Mouse (Mus musculus): Measurements from ENCODE around the gene Vstm2l.
A peak's percentile ranks its signal among the peaks of the same experiment; 100 is the strongest.

The Vstm2l gene

DNA sequence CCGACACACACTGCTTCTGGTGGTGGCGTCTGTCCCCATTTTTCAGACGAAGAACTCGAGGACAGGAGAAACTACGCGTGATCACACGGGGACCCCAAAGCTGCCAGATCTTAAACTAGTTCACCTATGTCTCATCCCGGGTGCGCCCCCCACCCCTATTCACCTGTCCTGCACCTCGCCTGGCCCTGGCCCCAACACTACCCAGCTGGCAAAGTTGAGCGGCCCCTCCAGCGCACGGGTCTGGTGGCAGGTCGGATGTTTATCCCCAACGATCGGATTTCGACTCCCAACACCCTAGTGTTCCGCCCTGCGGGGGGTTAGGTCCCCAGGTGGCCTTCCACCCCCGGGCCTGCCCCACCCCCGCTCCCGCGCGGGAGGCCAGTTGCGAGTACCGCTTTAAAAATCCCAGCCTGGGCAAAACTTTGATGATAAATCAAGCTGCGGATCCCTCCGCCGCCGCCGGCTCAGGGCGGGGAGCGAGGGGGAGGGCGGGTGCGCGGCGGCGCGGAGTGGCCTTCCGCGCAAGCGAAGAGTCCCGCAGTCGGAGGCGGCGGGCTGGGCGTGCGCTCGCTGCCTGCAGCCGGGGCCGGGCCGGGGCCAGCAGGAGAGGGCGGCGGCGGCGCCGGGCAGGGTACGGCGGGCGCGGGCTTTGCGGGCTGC is at the start of gene Vstm2l:
Gene Vstm2l, plus strand, starts transcription at position 549 of the 660 bp plus-strand sequence.
- DNase-seq (ENCODE audit: extremely low spot score, low read depth, low spot score): no peak

DNA sequence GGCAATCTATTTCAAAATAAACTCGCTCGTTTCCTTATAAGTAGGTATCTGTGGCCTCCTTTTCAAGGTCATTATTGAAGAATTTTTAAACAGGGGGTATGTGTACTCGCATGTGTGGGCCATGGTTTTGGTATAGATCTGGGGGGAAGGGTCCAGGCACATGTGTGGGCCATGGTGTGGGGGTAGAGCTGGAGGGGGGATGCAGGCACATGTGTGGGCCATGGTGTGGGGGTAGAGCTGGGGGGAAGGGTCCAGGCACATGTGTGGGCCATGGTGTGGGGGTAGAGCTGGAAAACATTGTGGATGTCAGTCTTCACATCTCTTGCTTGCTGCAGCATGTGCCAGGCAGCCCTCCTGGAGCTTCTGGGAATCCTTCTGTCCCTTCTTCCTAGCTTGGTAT is 47.3 kb upstream of the Vstm2l start:
- no peak for DNase-seq (ENCODE audit: extremely low spot score, low read depth, low spot score)

DNA sequence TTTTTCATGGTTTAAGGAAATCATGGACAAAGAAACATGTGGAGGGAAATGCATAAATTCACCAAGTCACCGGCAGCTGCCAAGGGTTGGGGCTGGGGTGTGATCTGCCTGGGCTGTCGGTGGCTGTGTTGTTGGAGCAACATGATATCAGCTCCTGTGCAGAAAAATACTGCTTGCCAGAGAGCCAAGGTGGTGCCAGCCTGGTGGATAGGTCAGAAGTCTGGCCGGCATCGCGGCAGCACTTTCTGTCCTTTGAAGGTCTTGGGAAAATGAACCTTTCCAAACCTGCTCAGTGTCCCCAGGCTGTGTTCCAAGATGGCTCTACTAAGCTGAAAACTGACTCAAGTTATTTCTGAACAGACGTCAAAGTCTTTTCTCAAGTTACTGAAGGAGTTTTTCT is 44.2 kb upstream of the Vstm2l start:
- DNase-seq (ENCODE audit: extremely low spot score, low read depth, low spot score): no peak

DNA sequence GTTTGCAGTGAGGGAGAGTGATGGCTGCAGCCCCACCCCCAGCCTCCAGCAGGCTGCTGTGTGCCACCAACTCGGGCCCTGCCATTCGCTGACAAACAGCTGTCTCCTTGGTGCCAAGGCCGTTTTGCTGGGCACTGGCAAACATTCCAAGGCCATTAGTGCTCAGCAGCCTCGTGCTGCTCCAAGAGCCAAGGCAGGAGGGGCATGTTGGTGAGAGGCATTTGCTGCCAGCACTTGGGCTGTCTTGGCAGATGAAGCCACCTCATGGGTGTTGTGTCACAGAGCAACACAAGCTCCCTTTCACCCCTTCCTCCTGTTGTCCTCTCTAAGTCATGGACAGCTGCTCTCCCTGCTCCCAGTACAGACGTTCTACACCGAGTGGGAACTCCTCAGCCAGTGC is 41.2 kb upstream of the Vstm2l start:
- DNase-seq (ENCODE audit: extremely low spot score, low read depth, low spot score): no peak

DNA sequence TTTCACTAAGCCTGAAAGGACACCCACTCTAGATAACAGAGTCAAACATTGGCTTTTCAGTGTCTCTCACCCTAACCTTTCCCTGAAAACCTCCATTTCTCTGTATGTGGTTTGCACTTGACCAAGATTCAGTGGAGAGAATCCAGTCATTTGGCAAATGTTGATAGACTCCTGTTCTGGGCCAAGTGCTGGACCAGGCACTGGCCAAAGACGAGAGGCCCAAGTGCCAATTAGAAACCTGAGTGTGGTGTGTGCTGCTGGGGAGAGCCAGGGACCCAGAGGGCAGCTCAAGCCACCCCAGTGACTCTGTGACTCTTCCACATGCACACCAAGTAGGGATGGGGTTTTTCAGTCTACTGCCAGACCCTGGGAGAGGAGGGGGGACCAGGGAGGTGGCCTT is 40.8 kb upstream of the Vstm2l start:
- no peak for DNase-seq (ENCODE audit: extremely low spot score, low read depth, low spot score)

DNA sequence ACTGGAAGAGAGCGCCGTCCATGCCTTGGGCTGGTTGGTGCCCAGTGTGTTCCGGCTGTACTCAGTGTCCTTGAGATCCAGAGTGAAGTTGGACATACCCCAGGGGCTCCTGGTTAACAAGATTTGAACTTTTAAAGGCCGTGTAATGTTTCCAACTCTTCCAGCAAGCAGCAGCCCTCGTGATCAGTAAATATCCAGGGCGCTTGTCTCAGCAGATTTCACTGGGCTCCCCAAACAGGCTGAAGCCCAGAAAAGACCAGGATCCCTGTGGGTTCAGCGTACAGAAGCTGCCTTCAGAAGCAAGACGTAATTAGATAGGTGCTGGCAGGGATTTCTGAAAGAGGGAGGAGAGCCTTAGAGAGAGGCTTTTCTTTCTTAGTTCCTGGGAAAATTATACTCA is 39.3 kb upstream of the Vstm2l start:
- DNase-seq (ENCODE audit: extremely low spot score, low read depth, low spot score): no peak

GRCm38 (mm10) chr2:157877394-157877793 is 37.1 kb upstream of the Vstm2l start:
- DNase-seq (ENCODE audit: extremely low spot score, low read depth, low spot score): no peak

GRCm38 (mm10) chr2:157877967-157878366 is 36.5 kb upstream of the Vstm2l start:
- no peak for DNase-seq (ENCODE audit: extremely low spot score, low read depth, low spot score)

DNA sequence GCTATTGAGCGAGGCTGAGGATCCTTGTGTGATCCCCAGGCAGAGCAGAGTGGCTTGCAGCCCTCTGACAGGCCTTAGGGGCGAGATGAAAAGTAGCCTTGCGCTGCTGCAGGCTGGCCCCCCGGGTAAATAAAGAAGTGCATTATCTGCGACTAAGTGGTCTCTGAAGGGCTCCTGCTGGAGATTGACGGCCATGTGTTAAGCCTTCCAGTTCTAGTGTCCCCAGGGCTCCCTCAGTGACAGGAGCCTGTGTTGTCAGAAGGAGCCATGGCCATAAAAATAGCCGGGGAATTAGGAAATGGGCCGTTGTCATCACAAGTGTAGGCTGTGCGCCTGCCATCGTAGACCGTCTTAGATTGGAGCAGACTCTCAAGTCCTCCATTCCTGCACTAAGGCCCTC is 32.5 kb upstream of the Vstm2l start:
- no peak for DNase-seq (ENCODE audit: extremely low spot score, low read depth, low spot score)

DNA sequence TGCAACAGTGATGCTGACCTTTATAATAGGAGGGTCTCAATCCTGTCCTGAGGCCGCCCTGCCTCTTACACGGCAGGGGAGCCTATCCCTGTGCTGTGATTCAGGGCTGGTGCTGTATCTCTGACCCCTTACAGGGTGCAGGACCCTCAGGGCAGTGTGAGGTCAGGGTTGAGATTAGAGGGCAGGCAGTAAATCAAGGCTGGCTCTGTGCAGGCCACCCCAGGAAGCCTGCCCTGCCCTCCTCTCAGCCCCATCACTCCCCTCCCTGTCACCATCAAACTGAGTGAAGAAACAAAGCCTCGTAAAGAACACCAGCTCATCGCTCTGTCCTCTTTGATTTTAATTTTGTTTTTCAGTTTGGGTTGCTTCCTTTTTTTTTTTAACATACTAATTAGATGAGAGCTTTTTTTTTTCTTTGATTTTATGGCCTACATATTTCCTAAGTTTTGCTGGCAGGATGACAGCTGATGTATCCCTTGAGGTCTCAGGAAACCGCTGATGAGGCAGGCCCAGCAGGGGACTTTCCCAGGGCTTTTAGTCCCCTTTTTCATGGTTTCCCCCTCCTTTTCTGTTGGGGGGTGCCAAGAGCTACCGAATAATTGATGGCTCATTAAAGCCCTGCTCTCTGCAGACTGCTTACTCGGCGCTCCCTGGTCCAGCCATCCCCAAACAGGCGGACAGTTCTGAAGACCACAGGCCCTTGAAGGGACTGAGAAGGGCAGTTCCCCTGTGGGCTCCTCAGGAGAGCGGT is 27.0 kb upstream of the Vstm2l start:
- DNase-seq (ENCODE audit: extremely low spot score, low read depth, low spot score): no peak

DNA sequence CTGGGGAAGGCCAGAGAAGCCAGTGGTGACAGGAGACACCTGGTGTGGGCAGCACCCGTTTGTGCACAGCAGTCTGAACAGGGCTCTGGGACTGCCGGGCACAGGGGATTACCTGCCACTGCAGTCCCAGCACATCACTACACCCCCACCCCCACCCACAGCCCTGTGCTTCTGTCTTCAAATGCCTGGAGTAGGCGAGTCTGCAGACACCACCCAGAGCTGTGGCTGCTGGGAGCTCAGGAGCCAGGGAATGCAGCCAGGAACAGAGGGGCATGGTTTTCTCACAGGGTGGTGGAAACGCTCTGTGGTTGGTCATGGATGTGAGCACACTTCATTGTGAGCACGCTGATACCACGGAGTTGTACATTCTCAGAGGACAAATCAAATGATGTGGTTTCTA is 23.3 kb upstream of the Vstm2l start:
- DNase-seq (ENCODE audit: extremely low spot score, low read depth, low spot score): no peak

DNA sequence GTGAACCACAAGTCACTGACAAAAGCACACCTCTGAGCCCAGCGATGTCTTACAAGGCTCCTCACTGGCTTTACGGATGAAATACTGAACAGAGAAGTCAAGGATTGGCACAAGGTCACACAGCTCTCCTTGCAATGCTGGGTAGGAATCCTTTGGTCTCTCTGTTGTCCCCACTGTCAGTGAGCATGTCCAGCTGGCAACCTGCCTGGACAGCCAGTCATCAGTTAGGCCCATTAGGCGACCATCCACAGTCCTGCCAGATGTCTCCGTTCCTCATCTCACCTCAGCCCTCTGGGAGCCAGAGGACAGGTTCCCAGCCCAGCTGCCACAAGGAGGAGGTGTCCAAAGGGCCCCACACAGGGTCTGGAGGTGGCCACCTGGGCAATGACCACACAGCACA is 17.3 kb upstream of the Vstm2l start:
- DNase-seq (ENCODE audit: extremely low spot score, low read depth, low spot score): no peak

DNA sequence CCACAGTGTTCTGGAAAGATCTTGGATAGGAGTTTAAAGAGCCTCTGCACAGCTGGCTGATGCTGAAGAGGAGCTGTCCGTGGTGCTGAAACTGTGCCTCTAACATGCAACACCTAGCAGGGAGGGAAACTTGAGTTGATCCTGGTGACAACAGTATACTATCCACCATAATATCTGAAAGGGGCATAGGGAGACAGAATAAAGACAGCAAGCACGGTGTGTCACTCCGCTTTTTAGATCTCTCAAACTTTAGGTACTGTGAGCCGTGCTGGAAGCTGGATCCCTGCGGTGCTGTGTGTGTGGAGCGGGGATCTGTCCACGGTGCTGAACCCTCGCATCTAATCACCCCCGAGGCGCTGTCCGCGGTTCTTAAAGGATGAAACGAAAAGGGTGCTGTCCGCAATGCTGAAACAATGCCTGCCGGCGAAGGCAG is 1.2 kb upstream of the Vstm2l start:
- peak; percentile 95 for DNase-seq (ENCODE audit: extremely low spot score, low read depth, low spot score)

- no peak for DNase-seq (ENCODE audit: extremely low spot score, low read depth, low spot score)
Observed at GRCm38 (mm10) chr2:157913705-157914104, 748 bp upstream of the Vstm2l start.

- DNase-seq (ENCODE audit: extremely low spot score, low read depth, low spot score): no peak
Observed at GRCm38 (mm10) chr2:157914889-157915517, 550 bp downstream of the Vstm2l start.

GRCm38 (mm10) chr2:157918529-157918928 is 4.1 kb downstream of the Vstm2l start:
- no peak for DNase-seq (ENCODE audit: extremely low spot score, low read depth, low spot score)

DNA sequence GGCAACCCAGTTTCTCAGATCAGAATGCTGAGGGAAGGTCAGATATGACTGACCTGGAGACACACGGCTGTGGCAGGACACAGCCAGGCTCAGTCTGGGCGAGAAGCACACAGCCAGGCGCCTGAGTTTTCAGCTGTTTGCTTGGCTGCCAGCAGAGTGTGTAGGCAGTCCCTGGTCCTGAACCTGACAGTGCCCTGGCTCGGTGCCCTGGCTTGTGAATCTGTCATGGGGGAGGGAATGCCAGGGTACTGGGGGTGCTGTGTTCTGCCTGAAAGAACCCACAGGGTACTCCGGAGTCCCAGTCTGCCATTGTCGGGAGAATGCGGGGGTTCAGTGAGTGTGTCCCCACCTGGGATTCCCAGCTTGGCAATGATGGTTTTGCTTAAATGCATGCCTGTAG is 7.1 kb downstream of the Vstm2l start:
- no peak for DNase-seq (ENCODE audit: extremely low spot score, low read depth, low spot score)

- no peak for DNase-seq (ENCODE audit: extremely low spot score, low read depth, low spot score)
Observed at GRCm38 (mm10) chr2:157923406-157923805, 9.0 kb downstream of the Vstm2l start.

DNA sequence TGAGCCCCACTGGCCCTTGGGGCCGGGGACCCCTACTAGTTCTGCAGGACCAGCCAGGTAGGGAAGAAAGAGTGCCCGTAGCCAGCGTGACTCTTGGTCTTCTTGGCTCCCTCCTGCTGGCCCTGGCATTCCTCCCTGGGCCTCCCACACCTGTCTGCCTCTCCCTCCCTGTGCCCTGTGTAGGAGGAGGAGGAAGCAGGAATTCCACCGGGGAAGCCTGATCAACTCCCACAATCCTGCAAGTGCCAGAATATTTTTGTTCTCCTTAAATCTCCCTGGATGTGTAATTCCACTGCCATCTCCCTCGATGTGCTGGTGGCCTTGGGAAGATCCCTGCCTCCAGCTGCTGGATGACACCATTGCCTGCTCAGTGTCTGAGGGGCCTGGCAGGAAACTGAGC is 10.1 kb downstream of the Vstm2l start:
- no peak for DNase-seq (ENCODE audit: extremely low spot score, low read depth, low spot score)

DNA sequence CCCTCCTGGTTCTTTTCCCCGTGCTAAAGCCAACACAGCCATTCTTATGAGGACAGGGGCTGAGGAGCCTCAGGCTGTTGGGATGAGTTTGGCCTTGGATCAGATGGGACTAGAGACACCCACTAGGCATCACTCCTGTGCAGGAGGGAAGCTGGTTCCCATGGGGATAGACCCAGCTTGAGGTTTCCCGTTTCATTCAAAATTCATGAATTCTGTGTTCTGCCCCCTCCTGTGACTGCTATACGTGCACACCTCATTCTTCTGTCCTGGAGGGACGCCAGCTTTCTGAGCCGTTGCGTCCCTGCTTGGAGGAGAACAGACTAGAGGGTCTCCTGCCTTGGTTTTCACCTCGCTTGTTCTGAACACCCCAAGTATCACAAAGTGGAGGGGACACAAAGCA is 12.0 kb downstream of the Vstm2l start:
- DNase-seq (ENCODE audit: extremely low spot score, low read depth, low spot score): no peak

DNA sequence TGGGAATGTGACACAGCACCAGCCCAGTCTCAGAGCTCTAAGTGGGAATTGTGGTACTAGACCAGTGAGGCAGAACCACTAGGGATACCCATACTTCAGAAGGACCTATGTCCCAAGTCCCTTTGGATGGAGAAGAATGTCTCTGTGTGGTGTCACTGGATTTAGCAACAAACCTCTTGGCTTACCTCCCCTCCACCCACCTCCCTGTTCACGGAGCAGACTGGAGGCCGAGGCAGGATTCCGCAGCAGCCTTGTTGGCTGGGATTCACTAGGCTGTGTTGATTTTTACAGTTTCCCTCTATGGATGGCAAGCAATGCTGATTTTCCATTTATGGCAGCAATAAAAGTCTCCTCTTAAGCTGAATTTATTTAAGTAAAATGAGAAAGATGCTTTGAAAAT is 12.5 kb downstream of the Vstm2l start:
- no peak for DNase-seq (ENCODE audit: extremely low spot score, low read depth, low spot score)

GRCm38 (mm10) chr2:157927397-157927796 is 12.9 kb downstream of the Vstm2l start:
- DNase-seq (ENCODE audit: extremely low spot score, low read depth, low spot score): no peak
